Mouse (Mus musculus) forebrain, embryonic 14.5 days (tissue): Measurements from ENCODE around the gene Mrpl14. TPM values are rescaled to one million over a fixed set of nuclear protein-coding genes. Genes with fewer than 3 reads are reported as not detected.

Experiments
- ATAC-seq: fragments of 200-750 bp; cut with Nextera tagmentation; 2 replicates; pipeline ENCODE4 v1.8.0; 2017; ENCODE audit warnings: mild to moderate bottlenecking, moderate library complexity
- DNase-seq: peaks from one replicate; pipeline ENCODE4 v3.0.0-alpha.2; 2015; ENCODE audit warnings: low spot score
- H3K27ac ChIP-seq: fragments of 300-500 bp; sonication (generic); 2 replicates; pipeline ENCODE4 v1.5.1; 2014; ENCODE audit warnings: low read depth, mild to moderate bottlenecking, control low read depth, low read length, moderate library complexity
- H3K27me3 ChIP-seq: fragments of 300-500 bp; sonication (generic); replicated peaks from 2 replicates; pipeline ENCODE4 v1.6.1; 2014; ENCODE audit warnings: low read length, control low read depth, mixed read lengths; ENCODE audit not compliant: control insufficient read depth, insufficient read depth
- H3K36me3 ChIP-seq: fragments of 300-500 bp; sonication (generic); 2 replicates; pipeline ENCODE4 v1.6.1; 2014; ENCODE audit warnings: low read length, control low read depth; ENCODE audit not compliant: control insufficient read depth, insufficient read depth
- H3K4me1 ChIP-seq: fragments of 300-500 bp; sonication (generic); 2 replicates; pipeline ENCODE4 v1.6.1; 2014; ENCODE audit warnings: antibody characterized with exemption, low read length, control low read depth; ENCODE audit not compliant: control insufficient read depth, insufficient read depth
- H3K4me2 ChIP-seq: fragments of 300-500 bp; sonication (generic); 2 replicates; pipeline ENCODE4 v1.6.1; 2014; ENCODE audit warnings: mild to moderate bottlenecking, control low read depth, low read length
- H3K4me3 ChIP-seq: fragments of 300-500 bp; sonication (generic); 2 replicates; pipeline ENCODE4 v1.5.1; 2014; ENCODE audit warnings: low read depth, low read length, control low read depth
- H3K9ac ChIP-seq: fragments of 300-500 bp; sonication (generic); 2 replicates; pipeline ENCODE4 v1.6.1; 2014; ENCODE audit warnings: mild to moderate bottlenecking, low read length, control low read depth, moderate library complexity
- H3K9me3 ChIP-seq: fragments of 300-500 bp; sonication (generic); replicated peaks from 2 replicates; pipeline ENCODE4 v1.6.1; 2016; ENCODE audit warnings: low read length, control low read depth, mixed read lengths; ENCODE audit not compliant: control insufficient read depth
- WGBS: fragments of 180-500 bp; shearing (Covaris S2); extraction: QIAGEN DNeasy Blood & Tissue Kit; methylation state at CpG from one replicate; pipeline ENCODE4 v1.1.7; 2014; 5-methylcytosine and 5-hydroxymethylcytosine counted together
- polyA plus RNA-seq: library from polyadenylated mRNA; unstranded; fragments of >200 nt; fragmentation: Nextera tagmentation; extraction: Ambion mirVana; gene quantifications from 2 replicates; pipeline ENCODE4 v1.2.1, GENCODE M21; 2014

Mrpl14 gene
- polyA plus RNA-seq: 119 and 151 TPM in 2 replicates

- H3K4me2 ChIP-seq: peak within 1 kb of the TSS; percentile 90
- H3K9me3 ChIP-seq: no peaks in the 10 kb centered on the region
- peak within 1 kb of the TSS; percentile 95 for H3K9ac ChIP-seq
- peaks cover 25% of the 10 kb centered on the region for H3K4me1 ChIP-seq
- ATAC-seq (peak; percentile 91), DNase-seq (peak; percentile 97)
- no peaks in the 10 kb centered on the region for H3K36me3 ChIP-seq
- H3K27ac ChIP-seq: peak within 1 kb of the TSS; percentile 86
- H3K4me3 ChIP-seq: peak within 1 kb of the TSS; percentile 96
- H3K27me3 ChIP-seq: no peaks in the 10 kb centered on the region
- WGBS: under 1% methylated on average over 29 of the region's 50 CpGs
These were observed at the start of gene Mrpl14 for GRCm38 (mm10) chr17:45686093-45686619. TSS of gene Mrpl14 (plus strand) at chr17:45686322.

DNA sequence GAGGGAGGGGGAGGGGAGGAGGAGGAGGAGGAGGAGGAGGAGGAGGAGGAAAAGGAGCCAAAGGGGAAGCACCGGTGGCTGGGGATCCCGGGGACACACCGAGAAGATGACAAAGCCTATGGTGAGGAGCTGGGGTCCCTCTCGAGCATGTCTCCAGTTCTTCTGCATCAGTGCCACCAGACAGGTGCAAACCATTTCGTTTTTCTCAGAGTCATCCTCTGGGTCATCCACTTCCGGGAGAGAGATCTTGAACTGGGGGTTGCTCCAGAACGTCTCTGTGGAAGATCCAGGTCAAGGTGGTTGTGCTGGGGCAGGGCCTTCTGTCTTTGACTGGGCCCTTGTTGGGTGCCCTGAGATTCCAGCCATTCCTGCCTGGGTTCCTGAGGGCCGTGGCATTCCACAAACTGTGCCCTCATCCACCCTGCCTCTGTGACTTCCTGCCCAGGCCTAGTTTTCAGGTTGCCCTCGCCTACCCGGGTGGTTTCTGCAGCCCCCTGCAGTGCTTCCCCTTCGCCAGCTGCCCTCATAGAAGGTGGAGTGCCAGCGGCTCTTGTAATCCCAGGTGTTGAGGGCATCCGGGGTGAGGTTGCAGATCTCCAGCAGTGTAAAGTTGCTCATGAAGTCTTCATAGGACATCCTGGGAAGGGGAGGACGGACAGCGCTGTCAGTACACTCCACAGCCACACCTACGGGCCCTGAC lies 47.4 kb upstream of the Mrpl14 start:
- Histone ChIP-seq H3K4me1 (no peaks in the 10 kb centered on the region), H3K27ac (no peak overlapping the region), H3K27me3 (no peaks in the 10 kb centered on the region), H3K9ac (no peak overlapping the region), H3K9me3 (no peaks in the 10 kb centered on the region), H3K4me2 (no peak overlapping the region), H3K4me3 (no peak overlapping the region), H3K36me3 (no peaks in the 10 kb centered on the region)
- ATAC-seq: no peak
- no peak for DNase-seq
- 80% methylated on average over 16 of the region's 16 CpGs for WGBS

DNA sequence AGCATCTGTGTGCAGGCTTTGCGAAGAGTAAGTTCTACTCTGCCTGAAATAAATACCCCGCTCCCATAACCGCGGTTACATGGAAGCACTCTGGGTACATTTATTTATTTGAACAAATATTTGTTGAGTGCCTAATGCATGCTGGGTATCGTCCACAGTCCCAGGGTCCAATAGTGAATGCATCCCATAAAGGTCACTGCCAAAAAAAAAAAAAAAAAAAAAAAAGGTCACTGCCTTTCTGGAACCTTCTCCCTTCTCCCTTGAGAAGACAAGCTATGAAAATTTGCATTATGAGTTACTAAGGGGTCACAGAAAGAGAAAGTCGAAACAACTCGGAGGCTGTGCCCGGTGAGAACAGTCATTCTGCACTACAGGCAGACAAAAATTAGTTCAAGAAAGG lies 44.1 kb upstream of the Mrpl14 start:
- Histone ChIP-seq H3K4me2 (no peak overlapping the region), H3K36me3 (no peaks in the 10 kb centered on the region), H3K9ac (no peak overlapping the region), H3K4me3 (no peak overlapping the region), H3K4me1 (no peaks in the 10 kb centered on the region), H3K27ac (no peak overlapping the region), H3K27me3 (no peaks in the 10 kb centered on the region), H3K9me3 (no peaks in the 10 kb centered on the region)
- DNase-seq (no peak), ATAC-seq (no peak)
- WGBS: 90% methylated on average over 8 of the region's 8 CpGs

DNA sequence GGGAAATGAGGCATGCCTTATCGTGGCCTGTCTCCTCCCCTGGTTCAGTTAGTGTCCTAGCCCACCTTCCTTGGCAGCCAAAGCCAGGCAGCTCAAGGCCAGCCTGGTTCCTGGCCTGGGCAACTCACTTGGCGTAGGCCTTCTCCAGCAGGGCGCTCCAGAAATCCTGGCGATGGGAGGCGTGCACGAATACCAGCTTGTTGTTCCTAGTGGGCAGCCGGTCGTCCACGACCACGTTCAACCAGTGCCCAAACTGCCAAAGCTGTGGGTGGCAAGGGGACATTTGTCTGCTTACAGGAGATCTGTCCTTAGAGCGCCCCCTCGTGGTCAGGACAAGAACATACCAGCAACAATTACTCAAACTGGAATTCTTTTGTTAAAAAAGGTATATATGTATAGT lies 43.4 kb upstream of the Mrpl14 start:
- H3K36me3 ChIP-seq: no peaks in the 10 kb centered on the region
- H3K4me3 ChIP-seq: no peak overlapping the region
- H3K9ac ChIP-seq: no peak overlapping the region; the same call in 1 of the 2 replicates
- H3K4me2 ChIP-seq: no peak overlapping the region
- H3K4me1 ChIP-seq: no peaks in the 10 kb centered on the region
- ATAC-seq: peak; percentile 34; the same call in 1 of the 2 replicates
- no peak overlapping the region for H3K27ac ChIP-seq
- DNase-seq: peak; percentile 79
- WGBS: 23% methylated on average over 12 of the region's 12 CpGs
- H3K27me3 ChIP-seq: no peaks in the 10 kb centered on the region
- H3K9me3 ChIP-seq: no peaks in the 10 kb centered on the region

DNA sequence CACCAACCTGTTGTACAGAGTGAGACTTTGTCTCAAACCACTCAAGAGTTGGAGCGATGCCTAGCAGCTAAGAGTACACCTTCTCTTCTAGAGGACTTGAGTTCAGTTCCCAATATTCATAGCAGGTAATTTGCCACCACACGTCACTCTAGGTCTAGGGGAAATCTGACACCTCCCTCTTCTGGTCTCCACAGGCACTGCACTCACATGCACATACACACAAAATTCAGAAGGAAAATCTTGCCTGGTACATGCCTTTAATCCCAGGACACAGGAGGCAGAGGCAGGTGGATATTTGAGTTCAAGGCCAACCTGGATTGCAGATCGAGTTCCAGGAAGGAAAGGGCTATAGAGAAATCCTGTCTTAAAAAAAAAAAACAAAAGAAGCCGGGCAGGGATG lies 41.9 kb upstream of the Mrpl14 start:
- no peaks in the 10 kb centered on the region for H3K27me3 ChIP-seq
- H3K4me2 ChIP-seq: no peak overlapping the region
- no peak overlapping the region for H3K4me3 ChIP-seq
- H3K9me3 ChIP-seq: no peaks in the 10 kb centered on the region
- H3K9ac ChIP-seq: no peak overlapping the region
- no peak for ATAC-seq
- no peak overlapping the region for H3K27ac ChIP-seq
- WGBS: 89% methylated on average over 4 of the region's 4 CpGs
- no peaks in the 10 kb centered on the region for H3K36me3 ChIP-seq
- DNase-seq: no peak
- no peaks in the 10 kb centered on the region for H3K4me1 ChIP-seq

DNA sequence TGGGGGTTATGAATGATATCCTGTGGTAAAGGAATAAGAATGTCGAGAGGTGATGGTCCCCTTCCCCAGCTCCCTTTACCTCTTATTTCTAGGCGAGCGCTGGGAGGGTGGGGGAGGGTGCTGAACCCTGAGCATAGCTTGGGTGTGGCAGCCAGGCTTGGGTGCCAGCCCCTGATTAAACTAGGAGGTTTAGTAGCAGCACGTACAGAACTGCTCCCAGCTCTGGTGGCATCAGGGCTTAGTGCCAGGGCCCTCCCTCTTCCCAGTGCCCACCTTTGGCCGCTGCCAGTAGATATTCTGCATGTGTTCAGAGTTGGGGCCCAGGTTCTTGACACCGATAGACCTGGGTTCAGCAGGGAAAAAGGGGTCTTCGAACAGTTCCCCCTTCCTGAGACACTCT lies 32.9 kb upstream of the Mrpl14 start:
- DNase-seq: no peak
- Histone ChIP-seq H3K27me3 (no peaks in the 10 kb centered on the region), H3K4me3 (no peak overlapping the region), H3K27ac (no peak overlapping the region), H3K36me3 (no peaks in the 10 kb centered on the region), H3K4me2 (no peak overlapping the region), H3K4me1 (no peaks in the 10 kb centered on the region), H3K9ac (no peak overlapping the region), H3K9me3 (no peaks in the 10 kb centered on the region)
- WGBS: 68% methylated on average over 7 of the region's 7 CpGs
- no peak for ATAC-seq

DNA sequence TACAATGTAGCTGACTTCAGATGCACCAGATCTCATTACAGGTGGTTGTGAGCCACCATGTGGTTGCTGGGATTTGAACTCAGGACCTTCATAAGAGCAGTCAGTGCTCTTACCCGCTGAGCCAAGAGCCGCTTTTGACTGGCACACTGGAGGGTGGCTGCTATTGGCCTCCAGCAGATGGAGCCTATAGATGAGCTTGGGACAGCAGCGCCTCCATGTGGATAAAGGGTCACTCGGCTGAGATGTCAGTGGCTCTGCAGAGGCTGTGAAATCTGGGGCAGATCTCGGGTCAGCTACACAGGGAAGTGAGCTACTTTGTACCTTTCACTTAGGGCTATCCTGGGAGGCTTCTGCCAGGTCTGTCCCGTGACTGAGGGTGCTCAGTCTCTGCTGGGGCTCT lies 30.3 kb upstream of the Mrpl14 start:
- Histone ChIP-seq H3K36me3 (peaks cover 13% of the 10 kb centered on the region), H3K9ac (no peak overlapping the region), H3K4me3 (no peak overlapping the region), H3K4me2 (no peak overlapping the region), H3K27me3 (no peaks in the 10 kb centered on the region), H3K9me3 (no peaks in the 10 kb centered on the region), H3K27ac (no peak overlapping the region), H3K4me1 (no peaks in the 10 kb centered on the region)
- 20% methylated on average over 6 of the region's 6 CpGs for WGBS
- no peak for ATAC-seq
- peak; percentile 24 for DNase-seq

DNA sequence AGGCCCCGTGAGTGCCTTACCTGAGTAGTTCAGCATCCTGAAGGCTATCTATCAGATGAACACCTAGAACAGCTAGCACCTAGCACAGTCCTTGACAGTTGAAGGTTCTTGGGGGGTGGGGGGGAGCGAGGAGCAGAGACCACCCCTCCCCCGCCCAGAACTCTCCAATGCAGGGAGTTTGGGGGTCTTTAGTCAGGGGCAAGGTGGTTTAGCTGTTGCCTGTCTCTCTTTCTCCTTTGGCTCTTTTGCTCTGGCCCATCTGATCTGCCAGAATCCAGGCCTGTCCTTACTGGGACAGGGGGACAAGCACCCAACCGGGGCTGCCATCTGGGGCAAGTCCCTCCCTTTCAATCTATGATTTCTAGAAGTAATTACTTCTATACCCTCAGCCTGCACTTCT lies 26.9 kb upstream of the Mrpl14 start, which contains the start of gene Capn11:
Gene Capn11, minus strand, starts transcription at position 101 of the 400 bp plus-strand sequence.
- no peak for ATAC-seq
- DNase-seq: no peak
- H3K27ac ChIP-seq: no peak within 1 kb of the TSS
- H3K9ac ChIP-seq: no peak within 1 kb of the TSS
- no peaks in the 10 kb centered on the region for H3K4me1 ChIP-seq
- 80% methylated on average over 4 of the region's 4 CpGs for WGBS
- H3K9me3 ChIP-seq: no peaks in the 10 kb centered on the region
- H3K4me2 ChIP-seq: no peak within 1 kb of the TSS
- H3K27me3 ChIP-seq: no peaks in the 10 kb centered on the region
- H3K4me3 ChIP-seq: no peak within 1 kb of the TSS
- H3K36me3 ChIP-seq: peaks cover 43% of the 10 kb centered on the region
